Mouse (Mus musculus) ES-Bruce4 (cell line): ENCODE measurements around the gene RPS10-NUDT3.

Source experiments
- CTCF ChIP-seq: IDR thresholded peaks from one replicate; pipeline ENCODE4 v1.8.1; 2011; ENCODE audit warnings: low read depth, low read length
- EP300 ChIP-seq: IDR thresholded peaks from 2 replicates; pipeline ENCODE4 v1.6.1; 2011; ENCODE audit warnings: low read depth, low read length; ENCODE audit not compliant: insufficient read depth

GRCm38 (mm10) chr17:27621705-27622531 lies 13.1 kb downstream of the RPS10-NUDT3 start:
- TF ChIP-seq CTCF (no peak), EP300 (no peak)
